Mouse (Mus musculus): ENCODE measurements around the gene Smyd3. TPM values are rescaled to one million over a fixed set of nuclear protein-coding genes. Genes with fewer than 3 reads are reported as not detected.

Gene Smyd3
- 3.0 and 3.1 TPM in 2 replicates for polyA plus RNA-seq (2012; rRNA removed)

DNA sequence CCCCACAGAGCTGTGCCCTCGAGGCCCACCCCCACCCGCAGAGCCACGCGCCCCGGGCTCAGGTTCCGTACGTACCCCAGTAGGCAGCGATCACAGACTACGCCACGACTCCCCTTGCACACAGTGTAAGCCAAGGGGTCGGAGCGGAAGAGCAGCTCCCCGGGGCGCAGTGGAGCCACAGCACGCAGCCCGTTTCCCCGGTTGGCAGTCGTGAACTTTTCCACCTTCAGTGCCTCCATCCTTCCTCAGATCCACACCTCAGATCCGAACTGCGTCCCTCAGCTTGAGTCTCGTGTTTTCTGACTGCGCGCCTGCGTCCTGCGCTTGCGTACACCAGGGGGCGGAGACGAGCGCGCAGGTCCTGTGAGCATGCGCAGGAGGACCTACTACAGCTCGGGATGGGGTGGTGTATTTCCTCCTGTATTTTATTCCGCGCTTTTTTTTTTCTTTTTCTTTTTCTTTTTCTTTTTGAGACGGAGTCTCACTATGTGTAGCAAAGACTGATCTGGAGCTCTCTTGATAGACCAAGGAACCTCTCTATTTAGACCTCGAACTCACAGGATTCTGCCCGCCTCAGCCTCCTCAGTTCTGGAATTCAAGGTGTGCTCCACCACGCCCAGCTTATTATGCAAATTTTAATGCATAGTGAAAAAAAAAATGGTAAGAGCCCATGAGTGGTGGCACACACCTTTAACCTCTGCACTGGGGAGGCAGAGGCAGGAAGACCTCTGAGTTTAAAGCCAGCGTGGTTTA is at the start of gene Smyd3:
Gene Smyd3, minus strand, starts transcription at position 329 of the 753 bp plus-strand sequence.

GRCm38 (mm10) chr1:179545768-179546550 is 28.1 kb upstream of the Smyd3 start, which contains the start of the genes Tfb2m and Cnst:
TSS of gene Tfb2m (minus strand) at chr1:179546267.
TSS of gene Cnst (plus strand) at chr1:179546370.

Other genes with a start within 250 kb of the Smyd3 start
- 6.2 and 9.1 TPM in 2 replicates for gene Tfb2m, start 28.2 kb upstream of the Smyd3 start, polyA plus RNA-seq (2012; rRNA removed)
- 17.8 and 19.9 TPM in 2 replicates for gene Cnst, start 28.3 kb upstream of the Smyd3 start, polyA plus RNA-seq (2012; rRNA removed)
- 9.0 and 10.2 TPM in 2 replicates for gene Sccpdh, start 150.2 kb upstream of the Smyd3 start, polyA plus RNA-seq (2012; rRNA removed)
- 0.06 TPM in 1 of 2 replicates, not detected in the other for gene Kif28, start 227.2 kb upstream of the Smyd3 start, polyA plus RNA-seq (2012; rRNA removed)

Measured in ovary, adult 2 months (tissue).